Mouse (Mus musculus): ENCODE results near the gene Taf15.

DNA sequence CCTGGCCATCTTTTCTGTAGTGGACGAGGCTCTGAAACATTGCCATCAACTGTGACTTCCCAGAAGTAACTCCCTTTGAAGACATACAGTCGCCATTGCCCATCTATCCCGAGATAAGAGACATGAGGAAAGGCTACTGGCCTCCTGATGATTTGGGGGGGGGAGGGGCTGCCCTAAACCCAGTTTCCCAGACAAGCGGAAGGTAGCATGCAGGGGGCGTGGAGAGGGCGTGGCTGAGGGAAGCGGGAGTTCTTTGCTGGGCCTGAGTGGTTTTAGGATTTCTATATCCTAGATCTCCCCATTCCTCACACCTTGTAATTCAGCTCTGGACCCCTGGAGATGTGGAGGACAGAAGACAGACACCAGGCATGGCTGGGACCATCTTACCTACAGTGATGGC is 29.1 kb upstream of the Taf15 start:
- no peak for TF ChIP-seq CTCF (IDR thresholded peaks at IDR 0.05)
- no peak for TF ChIP-seq POLR2A (IDR thresholded peaks at IDR 0.05; ENCODE audit: insufficient read depth, low read depth, low read length)

Measured in heart, adult 2 months (tissue).